Mouse (Mus musculus) Patski (cell line): ENCODE measurements around the gene Fbxl4. TPM values are rescaled to one million over a fixed set of nuclear protein-coding genes. Genes with fewer than 3 reads are reported as not detected.

Experiments
- ATAC-seq: fragments of 100-300 bp; one replicate; pipeline ENCODE4 v1.8.0; 2021
- CTCF ChIA-PET: fragments of 350-600 bp; sonication (Branson Sonifier 250); formaldehyde crosslinking; loops from one replicate; lab custom pipeline; 2022; ENCODE audit warnings: inconsistent platforms; lab: Charles Lee
- POLR2A ChIA-PET: fragments of 350-600 bp; sonication (Branson Sonifier 250); formaldehyde crosslinking; loops from one replicate; lab custom pipeline; 2022; ENCODE audit warnings: antibody characterized with exemption, inconsistent platforms; lab: Charles Lee
- DNase-seq: peaks from one replicate; pipeline ENCODE4 v3.0.0-alpha.2; 2011; ENCODE audit warnings: low read depth, low spot score
- H3K27me3 ChIP-seq: fragments of 371-371 bp; one replicate; pipeline ENCODE4 v1.5.1; 2021
- CTCF ChIP-seq: fragments of 100-300 bp; IDR thresholded peaks from one replicate; pipeline ENCODE4 v1.5.1; 2021
- in situ Hi-C: fragments of 300-500 bp; cut with MboI; formaldehyde crosslinking; loops from 3 replicates; pipeline ENCODE4 v1.11.1; 2018; ENCODE audit warnings: low pct_unique_long_range_greater_than_20kb, mixed read lengths
- polyA plus RNA-seq: library from polyadenylated mRNA; unstranded; gene quantifications from one replicate; pipeline ENCODE4 v1.2.3, GENCODE M21; 2021

Fbxl4 gene
- polyA plus RNA-seq, 1 experiment from 2014 or later = 14.7 TPM

DNA sequence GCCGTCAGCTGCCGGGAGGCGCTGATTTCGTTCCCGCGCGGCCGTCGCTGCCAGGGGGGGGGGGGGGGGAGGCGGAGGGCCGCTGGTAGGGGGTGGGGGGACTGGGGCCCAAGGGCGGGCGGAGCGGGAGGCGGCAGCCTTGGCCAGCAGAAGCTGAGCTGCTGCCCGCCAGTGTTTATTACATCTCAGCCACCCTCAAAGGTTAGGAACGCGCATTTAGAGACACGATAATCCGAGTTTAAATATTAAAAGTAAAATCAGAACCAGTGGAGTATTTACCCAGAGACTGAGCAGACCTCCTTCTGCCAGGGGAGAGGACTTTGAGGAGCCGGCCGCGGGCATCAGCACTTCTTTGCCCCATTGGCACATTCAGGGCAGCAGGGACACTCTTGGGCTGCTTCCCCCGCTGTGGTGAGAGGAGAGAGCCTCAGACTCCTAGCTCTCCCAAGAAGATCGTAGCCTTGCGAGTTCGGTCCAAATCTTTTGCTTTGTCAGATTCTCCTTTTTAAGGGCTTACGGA, 120.4 kb downstream of the Fbxl4 start:
- DNase-seq = no peak
- ATAC-seq = peak; percentile 42
- CTCF ChIA-PET = no interaction called here
- POLR2A ChIA-PET = interaction anchor here (0.5 kb wide), 1 partner anchor 8 kb away, joined by 6 read pairs; no protein-coding TSS in a partner anchor
- peaks cover 39% of the 10 kb centered on the region for H3K27me3 ChIP-seq
- no peak for TF ChIP-seq CTCF
- in situ Hi-C loops = loop anchor here (25.0 kb wide), 1 partner anchor 1685 kb away; no protein-coding TSS in a partner anchor

DNA sequence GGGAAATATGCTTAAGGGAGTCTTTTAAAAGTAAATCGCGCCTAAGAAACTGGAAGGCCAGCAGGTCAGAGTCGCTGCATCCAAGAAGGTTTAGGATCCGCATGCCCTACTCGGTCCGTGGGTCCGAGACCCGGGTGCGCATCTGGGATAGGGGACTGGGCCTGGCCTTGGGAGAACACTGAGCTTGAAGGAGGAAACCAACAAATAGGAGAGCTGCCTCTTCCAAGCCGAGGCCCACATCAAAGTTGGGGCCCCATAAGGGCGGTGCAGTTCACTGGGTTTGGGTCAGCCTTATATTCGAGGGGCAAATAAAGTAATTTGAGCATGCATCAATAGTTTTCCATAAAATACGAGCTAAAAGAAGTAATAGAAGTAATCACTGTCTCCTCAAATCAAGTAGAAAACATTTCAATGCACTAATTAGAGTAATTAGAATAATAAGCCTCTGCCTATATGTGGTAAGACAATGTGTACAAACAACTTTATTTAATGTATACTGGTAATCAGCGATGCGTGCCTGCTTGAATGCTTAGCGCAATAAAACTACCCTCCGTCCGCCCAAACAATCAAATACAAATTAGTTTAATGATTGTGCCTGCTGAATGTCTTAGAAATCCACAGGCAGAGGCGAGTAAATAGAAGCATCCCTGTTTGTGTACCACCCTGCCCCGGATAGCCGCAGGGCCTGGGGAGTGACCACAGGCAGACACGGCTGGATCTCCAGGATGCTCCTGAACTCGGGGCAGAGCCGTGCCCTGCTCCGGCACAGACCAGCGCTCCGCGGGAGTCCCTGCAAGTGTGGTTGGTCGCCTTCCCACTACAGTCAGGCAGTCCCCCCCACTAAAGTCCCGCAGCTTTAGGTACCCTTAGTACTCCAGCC, 121.4 kb downstream of the Fbxl4 start:
- no peak for ATAC-seq

DNA sequence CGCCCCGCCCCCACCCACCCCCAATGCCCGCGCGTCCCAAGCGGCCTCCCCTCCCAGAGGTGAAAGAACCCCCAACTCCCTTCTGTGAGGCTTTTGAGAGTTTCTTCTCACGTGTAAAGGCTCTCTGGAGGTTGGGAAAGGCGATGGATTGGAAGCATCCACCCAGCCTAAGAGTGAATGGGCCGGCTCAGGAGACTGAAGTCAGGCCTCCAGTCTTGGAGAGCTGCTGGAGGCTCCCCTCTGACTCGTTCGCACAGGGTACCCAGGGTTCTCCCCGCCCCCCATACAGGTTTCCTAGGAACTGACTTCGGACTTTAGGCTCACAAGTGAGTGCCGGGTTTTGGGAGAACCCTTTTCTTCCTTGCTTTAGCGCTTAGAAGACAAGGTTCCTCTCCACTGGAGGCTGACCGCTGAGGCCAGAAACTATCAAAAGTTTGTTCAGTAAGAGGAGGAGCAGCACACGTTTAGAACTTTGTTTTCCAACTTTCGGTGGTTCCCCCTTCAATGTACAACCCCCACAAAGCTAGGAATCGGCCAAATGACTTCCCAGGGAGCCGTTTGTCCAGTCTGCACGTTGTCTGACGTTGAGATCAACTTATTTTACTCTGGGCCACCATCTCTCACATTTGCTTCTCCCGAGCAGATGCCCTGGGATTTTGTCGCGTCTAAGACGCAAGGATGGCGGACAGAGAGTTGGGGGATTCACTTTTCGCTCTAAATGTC, 122.2 kb downstream of the Fbxl4 start:
- ATAC-seq = no peak

More for the DNA sequence above, 121.4 kb downstream of the Fbxl4 start:
- DNase-seq = no peak
- no peak for TF ChIP-seq CTCF
- H3K27me3 ChIP-seq = peaks cover 48% of the 10 kb centered on the region
- ChIA-PET CTCF (no interaction called here), POLR2A (no interaction called here)
- in situ Hi-C loops = loop anchor here (25.0 kb wide), 1 partner anchor 1684 kb away; no protein-coding TSS in a partner anchor

DNA sequence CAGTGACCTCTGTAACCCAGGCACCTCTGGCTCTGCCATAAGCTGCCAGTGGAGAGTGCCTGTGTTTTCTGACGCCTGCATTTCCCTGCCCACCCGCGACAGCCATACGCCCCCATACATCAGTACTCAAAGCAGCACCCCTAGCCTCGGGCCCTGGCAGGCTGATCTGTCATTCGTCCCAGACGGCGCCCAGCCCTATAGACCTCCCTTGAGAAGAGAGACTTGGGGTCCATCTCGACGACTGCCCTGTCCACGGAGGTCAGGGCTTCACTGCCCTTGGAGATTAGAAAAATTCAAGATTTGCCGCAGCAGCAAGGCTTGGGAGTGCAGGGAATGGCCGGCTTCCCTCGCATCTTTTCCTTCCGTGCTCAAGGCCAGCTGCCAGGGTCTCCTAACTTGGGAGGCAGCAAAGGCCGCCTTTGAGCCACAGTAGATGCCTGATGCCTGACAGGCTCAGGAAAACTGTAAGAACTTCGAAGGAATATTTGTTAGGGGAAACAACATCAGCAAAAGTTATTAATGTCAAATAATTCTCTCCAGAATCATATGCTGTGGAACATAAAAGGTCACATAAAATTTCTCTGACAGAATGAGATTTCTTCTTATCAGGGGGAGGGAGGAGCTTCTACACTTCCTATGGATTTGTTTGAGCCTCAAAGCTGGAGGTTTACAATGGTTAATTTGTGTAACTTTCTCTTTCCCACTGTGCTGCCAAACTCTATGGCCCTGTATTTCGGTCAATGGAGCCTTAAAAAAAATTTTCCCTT, 122.9 kb downstream of the Fbxl4 start:
- H3K27me3 ChIP-seq = peaks cover 64% of the 10 kb centered on the region
- TF ChIP-seq CTCF = no peak
- no peak for ATAC-seq
- in situ Hi-C loops = loop anchor here (25.0 kb wide), 1 partner anchor 1682 kb away; no protein-coding TSS in a partner anchor
- ChIA-PET POLR2A (no interaction called here), CTCF (interaction anchor here (1.5 kb wide), 1 partner anchor 24 kb away, joined by 3 read pairs; no protein-coding TSS in a partner anchor)
- DNase-seq = no peak

More for the DNA sequence above, 122.2 kb downstream of the Fbxl4 start:
- in situ Hi-C loops = loop anchor here (25.0 kb wide), 1 partner anchor 1683 kb away; no protein-coding TSS in a partner anchor
- no peak for DNase-seq
- CTCF ChIA-PET = no interaction called here
- peaks cover 56% of the 10 kb centered on the region for H3K27me3 ChIP-seq
- POLR2A ChIA-PET = no interaction called here
- TF ChIP-seq CTCF = no peak

DNA sequence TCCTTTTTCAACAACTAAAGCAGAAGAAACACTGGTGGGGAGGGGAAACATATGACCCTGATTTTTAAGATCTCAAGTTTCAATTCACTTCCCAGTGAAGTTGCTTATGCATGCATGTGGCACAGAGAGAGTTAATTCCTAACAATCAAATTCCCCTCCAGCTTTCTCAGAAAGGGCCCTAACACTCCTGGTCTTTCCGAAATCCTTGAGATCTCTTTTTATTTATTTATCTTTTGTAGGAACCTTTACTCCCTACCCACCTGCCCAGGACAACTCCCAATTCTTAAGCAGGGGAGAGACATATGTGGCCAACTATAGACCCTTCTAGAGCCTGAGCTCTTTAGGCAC, 123.5 kb downstream of the Fbxl4 start:
- DNase-seq (no peak), ATAC-seq (no peak)
- CTCF ChIA-PET = interaction anchor here (1.5 kb wide), 1 partner anchor 25 kb away, joined by 3 read pairs; no protein-coding TSS in a partner anchor
- POLR2A ChIA-PET = no interaction called here
- no peak for TF ChIP-seq CTCF
- in situ Hi-C loops = loop anchor here (25.0 kb wide), 1 partner anchor 1681 kb away; no protein-coding TSS in a partner anchor
- H3K27me3 ChIP-seq = peaks cover 68% of the 10 kb centered on the region

DNA sequence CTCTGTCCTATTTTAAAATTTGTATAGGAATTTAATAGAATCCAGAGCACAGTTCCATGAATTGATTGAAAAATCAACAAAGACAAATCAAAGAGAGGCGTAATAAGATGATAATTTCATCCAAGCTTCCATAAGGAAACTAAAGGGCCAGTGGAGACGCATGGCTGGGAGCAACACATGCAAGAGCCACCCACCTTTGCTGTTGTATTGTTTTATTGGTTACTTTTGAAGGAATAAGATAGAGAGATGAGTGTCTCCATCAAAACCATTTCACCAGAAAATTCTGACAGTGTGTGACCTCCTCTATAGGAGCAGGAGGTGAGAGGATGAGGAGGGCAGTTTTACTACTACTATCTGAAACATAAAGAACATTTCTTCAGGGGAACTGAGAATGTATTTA, 124.8 kb downstream of the Fbxl4 start:
- TF ChIP-seq CTCF = no peak
- ChIA-PET POLR2A (no interaction called here), CTCF (interaction anchor here (1.8 kb wide), 1 partner anchor 17 kb away, joined by 4 read pairs; no protein-coding TSS in a partner anchor)
- no peak for ATAC-seq
- in situ Hi-C loops = loop anchor here (25.0 kb wide), 1 partner anchor 1680 kb away; no protein-coding TSS in a partner anchor
- DNase-seq = no peak
- H3K27me3 ChIP-seq = peaks cover 73% of the 10 kb centered on the region

DNA sequence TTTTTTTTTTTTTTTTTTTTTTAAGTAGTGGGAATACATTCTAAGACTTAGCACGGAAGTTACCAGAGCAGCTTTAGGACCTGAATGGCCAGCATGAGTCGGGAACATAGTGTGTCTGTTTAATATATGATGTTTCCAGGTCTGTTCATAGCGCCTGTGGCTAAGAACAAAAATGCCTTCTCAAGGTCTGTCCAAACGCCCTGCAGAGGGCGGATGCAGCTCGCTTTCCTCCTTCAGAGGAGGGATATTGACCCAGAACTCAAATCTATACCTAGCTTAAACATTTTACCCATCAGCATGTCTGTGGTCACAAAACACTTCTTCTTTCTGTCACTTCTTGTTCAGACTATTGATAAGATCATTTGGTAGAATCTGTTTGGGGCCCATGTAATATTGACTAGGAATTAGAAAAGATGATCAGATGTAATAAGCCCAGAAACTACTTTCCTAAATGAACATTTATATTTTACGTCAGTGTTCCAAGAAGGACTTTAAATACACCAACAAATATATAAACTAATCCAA, 125.5 kb downstream of the Fbxl4 start:
- no peak for TF ChIP-seq CTCF
- POLR2A ChIA-PET = no interaction called here
- peaks cover 78% of the 10 kb centered on the region for H3K27me3 ChIP-seq
- in situ Hi-C loops = loop anchor here (25.0 kb wide), 1 partner anchor 1679 kb away; no protein-coding TSS in a partner anchor
- ATAC-seq = no peak
- CTCF ChIA-PET = interaction anchor here (1.8 kb wide), 1 partner anchor 16 kb away, joined by 4 read pairs; no protein-coding TSS in a partner anchor
- DNase-seq = no peak

DNA sequence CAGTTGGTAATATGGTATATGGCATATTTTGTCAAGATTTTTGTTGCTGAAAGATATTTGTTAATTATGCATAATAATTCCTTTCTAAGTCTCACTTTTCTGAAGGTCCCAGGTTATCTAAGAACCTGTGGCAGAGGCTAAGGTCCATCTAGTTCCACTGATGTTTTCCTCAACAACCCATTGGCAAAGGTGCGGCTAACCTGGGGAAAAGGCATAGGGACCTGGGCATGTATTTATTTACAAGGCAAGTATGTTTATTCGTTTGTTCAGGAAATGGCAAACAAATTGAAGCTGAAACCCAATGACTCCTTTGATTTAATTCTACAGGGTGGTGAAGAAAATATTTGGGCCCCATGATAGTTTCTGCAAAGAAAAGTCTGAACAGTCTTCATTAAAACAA, 126.2 kb downstream of the Fbxl4 start:
- DNase-seq (no peak), ATAC-seq (no peak)
- ChIA-PET CTCF (interaction anchor here (1.8 kb wide), 1 partner anchor 15 kb away, joined by 4 read pairs; no protein-coding TSS in a partner anchor), POLR2A (no interaction called here)
- H3K27me3 ChIP-seq = peaks cover 75% of the 10 kb centered on the region
- in situ Hi-C loops = loop anchor here (25.0 kb wide), 1 partner anchor 1679 kb away; no protein-coding TSS in a partner anchor
- TF ChIP-seq CTCF = no peak

Other genes starting within 250 kb of the Fbxl4 start
- gene Pou3f2, start 130.8 kb downstream of the Fbxl4 start, polyA plus RNA-seq = not detected